Mouse (Mus musculus) MEL (cell line): ENCODE results near the gene Ccdc152. TPM values are rescaled to one million over a fixed set of nuclear protein-coding genes. Genes with fewer than 3 reads are reported as not detected.

Experiments
- DNase-seq: peaks from one replicate; pipeline ENCODE4 v3.0.0; 2011; ENCODE audit warnings: low read depth, low spot score
- H3K27ac ChIP-seq: 2 replicates; pipeline ENCODE4 v1.5.1; 2012; ENCODE audit warnings: low read depth, mild to moderate bottlenecking, control low read depth, low read length, moderate library complexity; ENCODE audit not compliant: control insufficient read depth
- H3K27me3 ChIP-seq, 2 experiments: fragments of 150-350 bp in 1 of 2; sonication (generic) in 1 of 2; 2 replicates each; pipeline ENCODE4 v1.6.1; 2012; ENCODE audit warnings: low read length in 2 of 2, mild to moderate bottlenecking in 2 of 2, improper control_type of control experiment in 1 of 2, moderate library complexity in 1 of 2; ENCODE audit not compliant: insufficient read depth in 2 of 2, control insufficient read depth in 1 of 2
- H3K36me3 ChIP-seq, 2 experiments: 2 replicates each; pipeline ENCODE4 v1.6.1; 2012 to 2014; ENCODE audit warnings: low read length in 2 of 2, improper control_type of control experiment in 1 of 2, inconsistent platforms in 1 of 2, mild to moderate bottlenecking in 1 of 2; ENCODE audit not compliant: insufficient read depth in 2 of 2, control insufficient read depth in 1 of 2
- H3K4me1 ChIP-seq, 2 experiments: fragments of 150-350 bp in 1 of 2; sonication (generic) in 1 of 2; 2 replicates each; pipeline ENCODE4 v1.6.1; 2012; ENCODE audit warnings: low read length in 2 of 2, improper control_type of control experiment in 1 of 2, mild to moderate bottlenecking in 1 of 2; ENCODE audit not compliant: insufficient read depth in 2 of 2, control insufficient read depth in 1 of 2
- H3K4me3 ChIP-seq, 2 experiments: fragments of 150-350 bp in 1 of 2; sonication (generic) in 1 of 2; 2 replicates each; pipeline ENCODE4 v1.5.1; 2012; ENCODE audit warnings: low read depth in 2 of 2, low read length in 2 of 2, mild to moderate bottlenecking in 2 of 2, moderate library complexity in 2 of 2, control low read depth in 1 of 2, improper control_type of control experiment in 1 of 2; ENCODE audit not compliant: control insufficient read depth in 1 of 2, insufficient read depth in 1 of 2
- H3K79me2 ChIP-seq: 2 replicates; pipeline ENCODE4 v1.6.1; 2012; ENCODE audit warnings: mild to moderate bottlenecking, low read length, moderate library complexity; ENCODE audit not compliant: control insufficient read depth, poor library complexity, insufficient read depth
- H3K9ac ChIP-seq: 2 replicates; pipeline ENCODE4 v1.6.1; 2012; ENCODE audit warnings: low read depth, mild to moderate bottlenecking, control low read depth, low read length, moderate library complexity; ENCODE audit not compliant: control insufficient read depth, poor library complexity, severe bottlenecking
- H3K9me3 ChIP-seq: fragments of 150-350 bp; sonication (generic); replicated peaks from 2 replicates; pipeline ENCODE4 v1.6.1; 2012; ENCODE audit warnings: mild to moderate bottlenecking, low read length, improper control_type of control experiment, moderate library complexity; ENCODE audit not compliant: insufficient read depth
- CTCF ChIP-seq, 3 experiments: IDR thresholded peaks in 2 of 3; conservative IDR thresholded peaks in 1 of 3; 2 replicates each; pipeline ENCODE4 v1.5.1; 2011 to 2012; ENCODE audit warnings: low read length in 3 of 3, low read depth in 2 of 3, mild to moderate bottlenecking in 2 of 3, improper control_type of control experiment in 1 of 3, inconsistent platforms in 1 of 3, mixed read lengths in 1 of 3, moderate library complexity in 1 of 3; ENCODE audit not compliant: control insufficient read depth in 1 of 3, insufficient read depth in 1 of 3, poor library complexity in 1 of 3, severe bottlenecking in 1 of 3
- ELF1 ChIP-seq: IDR thresholded peaks from 2 replicates; pipeline ENCODE4 v1.6.1; 2014; ENCODE audit warnings: low read depth, mild to moderate bottlenecking, inconsistent platforms, low read length, improper control_type of control experiment, moderate library complexity
- GATA1 ChIP-seq: IDR thresholded peaks from 2 replicates; pipeline ENCODE4 v1.6.1; 2011; ENCODE audit warnings: low read depth, low read length, improper control_type of control experiment
- JUND ChIP-seq: IDR thresholded peaks from 2 replicates; pipeline ENCODE4 v1.6.1; 2011; ENCODE audit warnings: low read depth, mild to moderate bottlenecking, improper control_type of control experiment, low read length
- MEF2A ChIP-seq: IDR thresholded peaks from 2 replicates; pipeline ENCODE4 v1.6.1; 2014; ENCODE audit warnings: low read depth, mild to moderate bottlenecking, inconsistent platforms, low read length, improper control_type of control experiment; ENCODE audit not compliant: poor library complexity, insufficient replicate concordance, severe bottlenecking; ENCODE audit errors: extremely low read depth
- POLR2AphosphoS2 ChIP-seq: IDR thresholded peaks from 2 replicates; pipeline ENCODE4 v1.6.1; 2011; ENCODE audit warnings: low read length, improper control_type of control experiment
- RAD21 ChIP-seq: IDR thresholded peaks from 2 replicates; pipeline ENCODE4 v1.6.1; 2011; ENCODE audit warnings: mild to moderate bottlenecking, low read depth, low read length, improper control_type of control experiment
- RCOR1 ChIP-seq: IDR thresholded peaks from 2 replicates; pipeline ENCODE4 v1.6.1; 2012; ENCODE audit warnings: low read depth, mild to moderate bottlenecking, inconsistent platforms, low read length, improper control_type of control experiment
- TBP ChIP-seq: IDR thresholded peaks from 2 replicates; pipeline ENCODE4 v1.8.0; 2011; ENCODE audit warnings: low read depth, low read length, improper control_type of control experiment
- USF2 ChIP-seq, 2 experiments: IDR thresholded peaks; 2 replicates each; pipeline ENCODE4 v1.6.1; 2011 to 2012; ENCODE audit warnings: improper control_type of control experiment in 2 of 2, low read length in 2 of 2, borderline replicate concordance in 1 of 2, inconsistent platforms in 1 of 2, low read depth in 1 of 2, mild to moderate bottlenecking in 1 of 2; ENCODE audit not compliant: insufficient read depth in 1 of 2
- ZC3H11A ChIP-seq: IDR thresholded peaks from 2 replicates; pipeline ENCODE4 v1.6.1; 2012; ENCODE audit warnings: low read depth, mild to moderate bottlenecking, inconsistent platforms, low read length, improper control_type of control experiment
- ZKSCAN1 ChIP-seq: IDR thresholded peaks from 2 replicates; pipeline ENCODE4 v1.6.1; 2012; ENCODE audit warnings: low read depth, mild to moderate bottlenecking, inconsistent platforms, low read length, improper control_type of control experiment, moderate library complexity
- ZMIZ1 ChIP-seq: IDR thresholded peaks from 2 replicates; pipeline ENCODE4 v1.6.1; 2012; ENCODE audit warnings: low read depth, mild to moderate bottlenecking, inconsistent platforms, low read length, improper control_type of control experiment, moderate library complexity
- polyA plus RNA-seq, 2 experiments: library from polyadenylated mRNA; stranded (reverse) in 1 of 2; unstranded in 1 of 2; fragments of >175 nt in 1 of 2; fragments of >200 nt in 1 of 2; gene quantifications; 2 replicates each; pipeline versions ENCODE4 v1.2.1 to v1.2.4; 2012; ENCODE audit warnings: low replicate concordance in 2 of 2, low read depth in 1 of 2; ENCODE audit not compliant: insufficient read length in 2 of 2, insufficient read depth in 1 of 2, missing spikeins in 1 of 2
- total RNA-seq: library from RNA; depleted of rRNA; stranded (reverse); fragments of 300-350 nt; gene quantifications from 2 replicates; pipeline ENCODE4 v1.2.3, GENCODE M21; 2012

Gene Ccdc152
- total and polyA plus RNA-seq, 3 experiments, result not detected

DNA sequence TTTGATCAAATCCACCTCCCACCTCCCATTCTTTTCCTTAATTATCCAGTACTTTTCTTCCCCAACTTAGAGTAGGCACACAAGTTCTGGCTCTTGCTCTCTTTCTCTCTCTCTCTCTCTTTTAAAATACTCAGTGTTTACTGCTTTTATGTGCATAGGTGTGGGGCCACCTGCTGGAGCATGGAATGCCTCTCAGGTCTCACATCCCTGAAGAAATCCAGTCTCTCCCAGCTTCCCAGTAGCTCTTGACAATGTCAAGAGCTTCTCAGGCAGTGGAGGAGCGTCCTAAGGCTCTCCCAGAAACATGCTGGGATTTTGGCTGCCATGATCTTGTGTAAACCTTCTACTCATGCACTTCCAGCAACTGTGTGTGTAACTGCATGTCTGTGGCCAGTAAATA lies 27.0 kb upstream of the Ccdc152 start:
- H3K27me3 ChIP-seq, result no peaks in the 10 kb centered on the region
- no peak for DNase-seq
- H3K79me2 ChIP-seq, result no peaks in the 10 kb centered on the region
- no peak overlapping the region for H3K27ac ChIP-seq
- no peaks in the 10 kb centered on the region for H3K4me1 ChIP-seq
- no peak overlapping the region for H3K9ac ChIP-seq
- TF ChIP-seq MEF2A, result no peak
- H3K9me3 ChIP-seq, result no peaks in the 10 kb centered on the region
- H3K4me3 ChIP-seq, result no peak overlapping the region
- no peaks in the 10 kb centered on the region for H3K36me3 ChIP-seq

- Histone ChIP-seq H3K36me3 (no peaks in the 10 kb centered on the region), H3K9me3 (no peaks in the 10 kb centered on the region), H3K79me2 (no peaks in the 10 kb centered on the region), H3K4me3 (no peak overlapping the region), H3K9ac (no peak overlapping the region), H3K27ac (no peak overlapping the region), H3K4me1 (no peaks in the 10 kb centered on the region), H3K27me3 (no peaks in the 10 kb centered on the region)
- TF ChIP-seq GATA1, result no peak
- TF ChIP-seq POLR2AphosphoS2, result no peak
- TF ChIP-seq RCOR1, result no peak
- DNase-seq, result no peak
These were observed 19.7 kb upstream of the Ccdc152 start for GRCm38 (mm10) chr15:3323041-3323440.

DNA sequence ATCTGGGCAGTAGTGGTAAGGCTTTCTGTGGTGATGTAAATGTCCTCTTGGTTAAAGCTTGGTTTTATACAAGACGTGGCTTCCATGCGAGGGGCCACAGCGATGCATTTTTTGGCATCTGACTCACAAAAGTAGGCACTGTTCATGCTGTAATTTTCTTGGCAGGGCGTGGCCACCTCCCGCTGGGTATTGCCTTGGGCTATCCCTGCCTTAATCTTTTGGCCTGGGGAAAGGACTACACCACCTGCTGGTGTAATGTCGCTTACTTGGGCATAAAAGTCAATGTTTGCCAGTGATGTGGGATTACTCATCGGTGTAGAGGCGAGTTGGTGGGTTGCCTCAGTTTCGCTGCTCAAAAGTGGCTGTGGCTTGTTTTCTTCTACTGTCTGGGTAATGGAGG lies 16.6 kb upstream of the Ccdc152 start:
- Histone ChIP-seq H3K27ac (no peak overlapping the region), H3K79me2 (no peaks in the 10 kb centered on the region), H3K36me3 (no peaks in the 10 kb centered on the region), H3K4me3 (no peak overlapping the region), H3K4me1 (no peaks in the 10 kb centered on the region), H3K9me3 (no peaks in the 10 kb centered on the region), H3K27me3 (no peaks in the 10 kb centered on the region), H3K9ac (no peak overlapping the region)
- TF ChIP-seq USF2 (IDR thresholded peaks at IDR 0.05; ENCODE audit: borderline replicate concordance in 1 of 2, insufficient read depth in 1 of 2, low read depth in 1 of 2, low read length in 2 of 2) (no peak), RCOR1 (no peak), JUND (no peak), GATA1 (no peak), ZKSCAN1 (no peak), RAD21 (no peak), ZC3H11A (no peak), TBP (no peak), ELF1 (no peak), CTCF (IDR thresholded peaks at IDR 0.05 in 2 of 3, conservative IDR thresholded peaks at IDR 0.05 in 1 of 3; ENCODE audit: control insufficient read depth in 1 of 3, insufficient read depth in 1 of 3, low read depth in 2 of 3, low read length in 3 of 3, poor library complexity in 1 of 3, severe bottlenecking in 1 of 3) (no peak), ZMIZ1 (no peak)
- no peak for DNase-seq
